Mouse (Mus musculus) lung, embryonic 16.5 days (tissue): ENCODE data around the gene Fbxo3. TPM values are rescaled to one million over a fixed set of nuclear protein-coding genes. Genes with fewer than 3 reads are reported as not detected.
"Not testable (repeated sequence)": the region's sequence is repeated elsewhere in the genome, so short reads cannot be mapped to it uniquely, and the experiment has no call there.

Experiments used
- ATAC-seq: fragments of 200-750 bp; cut with Nextera tagmentation; 2 replicates; pipeline ENCODE4 v1.8.0; 2017; ENCODE audit warnings: low read depth, mild to moderate bottlenecking, moderate library complexity
- H3K27ac ChIP-seq: fragments of 300-500 bp; sonication (generic); 2 replicates; pipeline ENCODE4 v1.5.1; 2014; ENCODE audit warnings: mild to moderate bottlenecking, control low read depth, low read length
- H3K27me3 ChIP-seq: fragments of 300-500 bp; sonication (generic); 2 replicates; pipeline ENCODE4 v1.6.1; 2014; ENCODE audit warnings: low read depth, low read length, mixed read lengths; ENCODE audit not compliant: control insufficient read depth, insufficient read depth
- H3K36me3 ChIP-seq: fragments of 300-500 bp; sonication (generic); 2 replicates; pipeline ENCODE4 v1.6.1; 2014; ENCODE audit warnings: low read length; ENCODE audit not compliant: control insufficient read depth, insufficient read depth
- H3K4me1 ChIP-seq: fragments of 300-500 bp; sonication (generic); replicated peaks from 2 replicates; pipeline ENCODE4 v1.6.1; 2014; ENCODE audit warnings: low read length, mixed read lengths; ENCODE audit not compliant: control insufficient read depth, insufficient read depth
- H3K4me2 ChIP-seq: fragments of 300-500 bp; sonication (generic); 2 replicates; pipeline ENCODE4 v1.6.1; 2014; ENCODE audit warnings: low read depth, low read length, control low read depth
- H3K4me3 ChIP-seq: fragments of 300-500 bp; sonication (generic); 2 replicates; pipeline ENCODE4 v1.5.1; 2014; ENCODE audit warnings: mild to moderate bottlenecking, low read length, control low read depth
- H3K9ac ChIP-seq: fragments of 300-500 bp; sonication (generic); 2 replicates; pipeline ENCODE4 v1.6.1; 2014; ENCODE audit warnings: low read length, control low read depth
- H3K9me3 ChIP-seq: fragments of 300-500 bp; sonication (generic); 2 replicates; pipeline ENCODE4 v1.6.1; 2016; ENCODE audit warnings: low read length; ENCODE audit not compliant: control insufficient read depth
- WGBS: fragments of 180-500 bp; shearing (Covaris S2); extraction: QIAGEN DNeasy Blood & Tissue Kit; methylation state at CpG from one replicate; pipeline ENCODE4 v1.1.7; 2014; 5-methylcytosine and 5-hydroxymethylcytosine counted together
- polyA plus RNA-seq: library from polyadenylated mRNA; unstranded; fragments of >200 nt; fragmentation: Nextera tagmentation; extraction: Ambion mirVana; gene quantifications from 2 replicates; pipeline ENCODE4 v1.2.1, GENCODE M21; 2015

The Fbxo3 gene
- polyA plus RNA-seq, 1 experiment from 2014 or later = 63.6 TPM

DNA sequence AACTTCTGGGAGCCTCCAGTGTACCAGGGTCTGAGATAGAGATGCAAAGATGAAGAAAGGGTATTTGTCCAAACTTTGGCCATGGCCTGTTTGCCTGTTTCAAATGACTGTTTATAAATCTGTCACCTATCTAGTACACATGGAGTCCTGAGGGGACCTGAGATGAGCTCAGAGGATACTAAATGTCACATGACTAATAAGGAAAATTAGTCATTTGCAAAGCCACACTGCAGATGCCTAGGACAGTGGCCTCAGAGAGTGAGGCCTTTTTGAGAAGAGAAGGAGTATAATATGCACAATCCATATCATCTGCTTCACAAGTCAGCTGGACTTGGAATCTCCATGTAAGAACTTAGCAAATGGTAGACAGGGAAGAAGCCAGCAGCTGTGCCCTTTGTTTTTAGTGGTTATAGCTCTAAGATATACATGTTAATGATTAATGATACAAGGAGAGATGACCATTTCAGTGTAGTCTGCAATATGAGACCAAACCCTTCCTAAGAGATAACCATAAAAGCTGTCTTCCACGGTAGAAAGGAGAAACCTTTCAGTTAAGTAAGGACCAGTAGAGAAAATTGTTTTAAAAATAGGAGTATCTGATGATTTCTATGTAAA is 54.0 kb downstream of the Fbxo3 start:
- not testable (repeated sequence) for H3K27ac ChIP-seq, H3K4me1 ChIP-seq, H3K9me3 ChIP-seq, H3K9ac ChIP-seq, H3K36me3 ChIP-seq, H3K4me2 ChIP-seq, ATAC-seq, H3K27me3 ChIP-seq, H3K4me3 ChIP-seq
- no CpG with 5 or more reads among the region's 1 CpGs for WGBS

DNA sequence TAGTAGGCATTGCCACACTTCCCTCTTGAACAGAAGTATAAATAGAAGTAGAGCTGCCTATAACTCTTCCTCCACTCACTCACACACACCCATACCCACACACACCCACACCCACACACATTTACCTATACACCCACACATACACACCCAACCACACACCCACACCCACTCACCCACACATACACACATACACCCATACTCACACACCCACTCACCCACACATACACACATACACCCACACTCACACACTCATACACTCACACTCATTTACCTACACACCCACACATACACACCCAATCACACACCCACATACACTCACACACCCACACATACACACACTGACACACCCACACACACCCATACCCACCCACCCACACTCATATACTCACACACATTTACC is 55.0 kb downstream of the Fbxo3 start:
- H3K4me2 ChIP-seq = no peak overlapping the region
- no peak for ATAC-seq
- H3K36me3 ChIP-seq = no peaks in the 10 kb centered on the region
- no peak overlapping the region for H3K9ac ChIP-seq
- no peaks in the 10 kb centered on the region for H3K4me1 ChIP-seq
- no peaks in the 10 kb centered on the region for H3K9me3 ChIP-seq
- no peak overlapping the region for H3K4me3 ChIP-seq
- H3K27ac ChIP-seq = no peak overlapping the region
- H3K27me3 ChIP-seq = no peaks in the 10 kb centered on the region

DNA sequence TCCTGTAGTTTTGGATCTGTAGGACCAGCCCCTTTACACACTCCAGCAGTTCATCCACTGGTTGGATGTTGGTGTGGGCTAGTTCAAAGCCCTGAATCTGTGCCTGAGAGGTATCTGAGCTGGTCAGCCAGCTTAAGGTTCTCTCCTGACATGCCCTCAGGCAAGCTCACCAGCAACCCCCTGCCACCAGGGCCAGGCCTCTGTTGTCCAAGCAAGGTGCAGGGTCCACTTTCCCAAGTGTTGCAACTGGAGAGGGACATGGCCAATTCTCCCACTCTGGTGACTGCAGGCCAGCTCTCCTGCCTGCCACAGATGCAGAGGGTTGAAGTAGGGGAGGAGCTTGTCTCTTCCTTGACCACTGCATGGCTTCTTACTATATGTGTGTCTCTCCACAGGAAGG is 56.5 kb downstream of the Fbxo3 start:
- H3K4me3 ChIP-seq, H3K36me3 ChIP-seq, H3K4me2 ChIP-seq, H3K27me3 ChIP-seq, ATAC-seq, H3K9ac ChIP-seq, H3K9me3 ChIP-seq, H3K27ac ChIP-seq, H3K4me1 ChIP-seq: not testable (repeated sequence)

DNA sequence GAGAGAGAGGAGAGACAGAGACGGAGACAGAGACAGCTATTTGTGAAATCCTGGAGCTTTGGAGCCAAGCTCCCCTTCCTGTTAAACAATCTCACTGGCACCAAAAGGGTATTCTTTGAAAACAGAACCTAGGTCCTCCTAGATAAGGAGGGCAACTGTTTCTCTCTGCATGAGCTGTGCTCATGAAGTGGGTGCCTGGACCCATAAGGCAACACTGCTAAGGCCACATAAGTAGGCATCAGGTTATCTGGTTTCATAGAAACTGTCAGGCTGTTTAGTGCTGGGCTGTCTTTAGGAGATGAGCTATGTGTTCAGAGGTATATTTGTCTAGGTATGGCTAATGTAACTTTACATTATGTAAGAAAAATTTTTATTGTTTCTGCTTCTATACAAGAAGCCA is 60.0 kb downstream of the Fbxo3 start:
- H3K9me3 ChIP-seq, ATAC-seq, H3K4me3 ChIP-seq: not testable (repeated sequence)

DNA sequence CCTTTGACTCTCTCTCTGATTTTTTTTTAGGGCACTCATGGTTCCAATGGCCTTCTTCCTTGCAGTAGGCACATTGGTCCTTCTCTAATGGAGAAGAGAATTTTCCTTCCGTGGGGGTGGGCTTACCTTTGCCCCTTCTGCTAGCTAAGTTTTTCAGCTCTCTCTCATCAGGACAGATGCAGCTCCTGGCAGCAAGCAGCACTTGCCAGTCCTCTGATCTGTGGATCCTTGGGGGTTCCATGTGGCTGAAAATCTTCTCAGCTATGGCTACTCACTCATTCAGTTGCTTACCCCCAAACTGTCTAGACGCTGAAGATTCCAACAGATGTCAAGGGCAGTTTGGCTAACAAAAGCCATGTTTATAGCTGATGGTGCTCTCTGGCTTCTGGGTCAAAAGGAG is 65.8 kb downstream of the Fbxo3 start:
- 0 out of 2 replicates have a peak, but pooled peaks cover 4% of the 10 kb centered on the region for H3K4me1 ChIP-seq
- no peaks in the 10 kb centered on the region for H3K9me3 ChIP-seq
- no peak overlapping the region for H3K27ac ChIP-seq
- H3K4me3 ChIP-seq = no peak overlapping the region
- no peak overlapping the region for H3K9ac ChIP-seq
- no peak for ATAC-seq
- H3K27me3 ChIP-seq = no peaks in the 10 kb centered on the region
- no peak overlapping the region for H3K4me2 ChIP-seq
- no peaks in the 10 kb centered on the region for H3K36me3 ChIP-seq
- 73% methylated on average over 2 of the region's 2 CpGs for WGBS

More for the DNA sequence above, 60.0 kb downstream of the Fbxo3 start:
- H3K9ac ChIP-seq, H3K27me3 ChIP-seq, H3K27ac ChIP-seq, H3K36me3 ChIP-seq, H3K4me1 ChIP-seq, H3K4me2 ChIP-seq: not testable (repeated sequence)
- 67% methylated on average over 1 of the region's 1 CpGs for WGBS

DNA sequence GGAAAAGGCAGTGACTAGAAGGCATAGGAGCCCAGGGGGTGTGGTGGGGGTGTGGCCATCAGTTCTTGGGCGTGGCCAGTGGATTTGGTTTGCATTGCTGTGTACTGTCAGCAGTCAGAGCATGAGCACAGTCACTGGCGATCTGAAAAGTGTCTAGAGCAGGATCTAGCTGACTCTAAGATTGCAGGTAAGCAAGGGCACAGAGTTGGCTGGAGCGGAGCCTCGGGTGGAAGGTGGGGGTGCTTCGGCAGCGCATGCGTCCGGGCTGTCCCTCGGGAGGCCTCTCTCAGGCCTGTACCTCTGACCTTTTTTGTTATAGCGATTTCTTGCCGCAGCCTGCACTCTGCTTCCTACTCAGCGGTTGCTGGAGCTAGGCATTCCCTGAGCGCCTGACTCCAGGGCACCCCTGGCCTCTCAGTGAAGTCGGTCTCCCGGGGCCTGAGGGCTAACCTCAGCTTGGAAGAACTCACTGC is 68.3 kb downstream of the Fbxo3 start, which contains the start of gene Cd59a:
TSS of gene Cd59a (plus strand) at position 61 of the 473 bp plus-strand sequence.
- Histone ChIP-seq H3K27me3 (no peaks in the 10 kb centered on the region), H3K4me3 (peak within 1 kb of the TSS; percentile 60), H3K4me1 (0 out of 2 replicates have a peak, but pooled peaks cover 8% of the 10 kb centered on the region), H3K9me3 (no peaks in the 10 kb centered on the region), H3K4me2 (peak within 1 kb of the TSS; percentile 68), H3K27ac (peak within 1 kb of the TSS; percentile 68), H3K36me3 (no peaks in the 10 kb centered on the region), H3K9ac (peak within 1 kb of the TSS; percentile 68)
- 4% methylated on average over 15 of the region's 15 CpGs for WGBS
- peak; percentile 97 for ATAC-seq

DNA sequence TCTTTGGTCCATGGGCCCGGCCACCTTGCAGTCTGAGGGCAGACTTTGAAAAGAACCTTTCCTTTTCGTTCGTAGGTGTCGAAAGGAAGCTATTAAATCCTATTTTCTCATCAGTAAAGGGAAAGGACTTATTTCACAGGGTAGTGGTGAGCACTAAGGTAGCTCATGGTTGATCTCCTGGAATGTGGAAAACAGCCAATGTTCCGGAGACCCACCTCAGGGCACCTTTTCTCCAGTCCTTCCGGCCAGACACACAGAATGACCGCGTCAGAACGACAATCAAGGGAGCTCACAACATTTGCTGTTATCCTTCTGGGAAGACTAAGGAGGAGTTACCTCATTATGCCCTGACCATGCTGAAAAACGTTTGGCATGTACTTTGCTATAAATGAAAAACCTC is 68.7 kb downstream of the Fbxo3 start:
- 0 out of 2 replicates have a peak, but pooled peaks cover 8% of the 10 kb centered on the region for H3K4me1 ChIP-seq
- no peaks in the 10 kb centered on the region for H3K9me3 ChIP-seq
- peak overlapping the region; percentile 60 for H3K4me3 ChIP-seq
- peak overlapping the region; percentile 68 for H3K27ac ChIP-seq
- no peaks in the 10 kb centered on the region for H3K27me3 ChIP-seq
- H3K36me3 ChIP-seq = no peaks in the 10 kb centered on the region
- H3K4me2 ChIP-seq = peak overlapping the region; percentile 68
- WGBS = 39% methylated on average over 10 of the region's 10 CpGs
- H3K9ac ChIP-seq = peak overlapping the region; percentile 68
- ATAC-seq = no peak

DNA sequence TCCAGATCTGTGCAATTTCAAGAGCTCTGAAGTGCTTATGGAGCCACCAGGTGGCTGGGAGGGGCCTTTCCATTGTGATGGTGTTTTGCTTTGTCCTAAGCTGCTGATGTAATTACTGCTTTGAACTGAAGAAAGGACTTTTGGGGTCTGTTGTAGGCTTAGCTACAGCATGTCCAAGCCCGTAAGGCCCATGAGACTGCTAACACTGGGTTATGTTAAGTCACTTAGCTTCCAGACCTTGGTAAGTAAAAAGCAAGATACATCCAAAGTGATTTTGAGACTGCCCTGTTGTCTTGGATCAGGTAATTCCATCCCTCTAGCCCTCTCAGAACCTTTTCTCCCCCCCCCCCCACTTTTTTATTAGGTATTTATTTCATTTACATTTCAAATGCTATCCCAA is 69.3 kb downstream of the Fbxo3 start:
- not testable (repeated sequence) for H3K4me1 ChIP-seq, H3K4me3 ChIP-seq, H3K27me3 ChIP-seq, H3K4me2 ChIP-seq, H3K27ac ChIP-seq, H3K36me3 ChIP-seq, ATAC-seq, H3K9me3 ChIP-seq, H3K9ac ChIP-seq
- WGBS = 80% methylated on average over 1 of the region's 1 CpGs

DNA sequence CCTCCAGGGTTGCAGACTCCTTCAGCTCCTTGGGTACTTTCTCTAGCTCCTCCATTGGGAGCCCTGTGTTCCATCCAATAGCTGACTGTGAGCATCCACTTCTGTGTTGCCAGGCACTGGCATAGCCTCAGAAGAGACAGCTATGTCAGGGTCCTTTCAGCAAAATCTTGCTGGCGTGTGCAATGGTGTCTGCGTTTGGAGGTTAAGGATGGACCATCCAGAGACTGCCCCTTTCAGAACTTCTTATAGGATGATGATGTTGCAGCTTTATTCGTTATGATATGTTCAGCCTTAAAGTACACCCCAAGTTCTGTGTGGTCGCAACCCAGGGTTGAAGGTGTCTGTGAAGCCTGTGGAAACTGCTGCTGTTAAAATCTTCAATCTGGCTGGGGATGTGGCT is 69.9 kb downstream of the Fbxo3 start:
- not testable (repeated sequence) for H3K27ac ChIP-seq, H3K4me2 ChIP-seq, H3K4me1 ChIP-seq, H3K36me3 ChIP-seq, ATAC-seq, H3K9me3 ChIP-seq, H3K9ac ChIP-seq, H3K4me3 ChIP-seq, H3K27me3 ChIP-seq
- WGBS = 94% methylated on average over 4 of the region's 4 CpGs
